Mouse (Mus musculus): ENCODE results near the gene Usp32.

The Usp32 gene

DNA sequence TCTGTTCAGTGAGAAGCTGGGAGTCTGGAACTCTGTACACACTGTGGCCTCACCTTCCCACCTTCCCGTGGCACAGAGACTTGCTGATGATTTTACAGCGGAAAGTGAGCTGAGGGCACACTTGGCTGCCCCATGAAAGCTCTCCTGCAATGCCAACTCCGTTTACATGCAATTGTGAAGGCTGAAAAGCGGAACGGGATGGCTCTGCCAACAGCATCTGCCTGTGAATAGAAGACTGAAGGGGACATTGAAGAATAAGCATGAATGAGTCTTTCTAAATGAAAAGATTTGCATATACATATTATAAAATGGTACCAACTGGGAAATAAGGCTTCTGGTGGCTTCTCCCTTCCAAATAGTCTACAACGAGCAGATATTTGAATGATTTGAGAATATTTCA is 192.8 kb downstream of the Usp32 start:
- no peak for DNase-seq (ENCODE audit: low read depth)

DNA sequence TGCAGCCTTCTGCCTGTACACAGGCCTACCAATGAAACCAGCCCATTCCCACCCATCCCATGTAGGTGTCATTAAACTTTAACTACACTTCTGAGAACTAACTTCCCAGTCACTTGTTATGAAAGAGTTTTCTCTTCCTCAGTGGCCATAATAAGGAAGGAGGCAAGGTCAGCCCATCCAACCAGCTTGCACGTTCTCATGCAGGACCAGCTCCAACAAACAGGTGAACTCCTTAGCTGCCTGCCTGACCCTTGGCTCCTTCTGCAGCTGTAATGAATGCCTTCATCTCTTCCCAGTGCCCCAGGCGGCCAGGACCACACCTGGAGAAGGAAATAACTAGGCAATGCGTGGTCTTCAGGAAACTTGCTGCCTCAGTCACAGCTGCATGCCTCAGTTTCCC is 194.1 kb downstream of the Usp32 start:
- no peak for DNase-seq (ENCODE audit: low read depth)

DNA sequence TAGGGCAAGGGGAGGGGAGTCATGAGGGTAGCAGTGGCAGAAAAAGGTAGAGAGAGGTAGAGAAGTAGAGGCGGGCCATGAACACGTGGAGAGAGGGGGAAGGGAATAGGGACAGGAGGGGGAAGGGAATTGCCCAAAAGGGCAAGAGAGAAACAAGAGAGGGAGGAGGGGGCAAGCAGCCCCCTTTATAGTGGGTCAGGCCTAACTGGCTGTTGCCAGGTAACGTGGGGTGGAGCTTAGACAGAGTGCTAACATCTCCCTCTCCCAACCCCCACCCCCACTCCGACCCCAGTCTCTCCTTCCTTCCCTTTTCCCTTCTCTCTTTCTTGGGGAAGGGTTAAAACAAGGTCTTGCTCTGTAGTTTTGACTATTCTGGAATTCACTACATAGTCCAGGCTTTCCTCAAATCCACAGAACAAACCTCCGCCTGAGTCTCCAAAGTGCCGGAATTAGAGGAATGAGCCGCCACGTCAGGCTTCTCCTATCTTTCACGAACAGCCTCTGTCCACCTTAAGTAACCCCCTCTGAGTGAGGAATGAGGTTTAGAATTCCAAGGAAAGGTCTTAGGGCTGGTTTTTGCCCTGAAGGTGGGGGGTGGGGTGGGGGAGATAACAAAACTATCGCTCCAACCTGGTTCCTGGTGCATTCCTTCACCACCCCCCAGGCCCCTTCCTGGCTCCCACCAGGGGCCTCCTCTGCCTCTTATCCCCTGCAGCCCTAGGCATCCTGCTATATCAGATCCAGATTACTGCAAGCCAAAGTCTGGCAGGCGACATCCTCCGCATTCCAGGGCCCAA is 195.1 kb downstream of the Usp32 start:
- no peak for DNase-seq (ENCODE audit: low read depth)

DNA sequence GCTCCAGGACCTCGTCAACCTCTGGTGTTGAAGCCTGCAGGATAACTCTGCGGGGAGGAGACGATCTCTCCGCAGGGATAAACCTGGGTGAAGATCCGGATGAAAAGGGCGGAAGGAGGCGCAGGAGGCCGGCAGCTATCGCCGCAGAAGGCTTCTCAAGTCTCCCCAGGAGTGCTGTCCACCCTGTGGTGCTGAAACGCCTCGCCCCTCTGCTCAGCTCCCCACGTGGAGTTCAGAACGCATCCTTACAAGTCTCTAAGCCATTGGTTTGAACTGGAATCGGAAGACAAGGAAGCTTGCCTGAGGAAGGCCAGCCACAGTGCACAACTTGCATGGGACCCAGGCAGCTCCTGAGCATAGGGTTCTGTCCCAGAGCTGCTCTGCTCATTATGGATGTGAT is 196.0 kb downstream of the Usp32 start:
- DNase-seq (ENCODE audit: low read depth): peak; percentile 66

DNA sequence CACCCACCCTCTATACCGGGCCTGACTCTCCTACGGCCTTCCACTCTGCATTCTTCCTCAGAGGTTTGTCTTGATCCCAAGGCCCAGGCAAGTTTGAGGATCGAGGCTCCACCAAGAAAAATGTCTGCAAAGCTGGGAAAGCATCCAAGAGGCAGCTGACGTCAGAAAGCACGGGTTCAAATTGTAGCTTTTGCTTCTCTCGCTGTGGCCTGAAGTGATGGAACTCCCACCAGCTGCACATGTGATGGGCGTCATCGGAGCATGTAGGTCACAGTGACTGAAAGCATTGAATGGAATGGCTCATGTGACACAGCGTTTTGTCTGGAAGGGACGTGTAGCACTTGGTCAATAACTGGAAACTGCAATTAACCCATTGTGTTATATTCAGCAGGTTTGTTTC is 199.8 kb downstream of the Usp32 start:
- no peak for DNase-seq (ENCODE audit: low read depth)

DNA sequence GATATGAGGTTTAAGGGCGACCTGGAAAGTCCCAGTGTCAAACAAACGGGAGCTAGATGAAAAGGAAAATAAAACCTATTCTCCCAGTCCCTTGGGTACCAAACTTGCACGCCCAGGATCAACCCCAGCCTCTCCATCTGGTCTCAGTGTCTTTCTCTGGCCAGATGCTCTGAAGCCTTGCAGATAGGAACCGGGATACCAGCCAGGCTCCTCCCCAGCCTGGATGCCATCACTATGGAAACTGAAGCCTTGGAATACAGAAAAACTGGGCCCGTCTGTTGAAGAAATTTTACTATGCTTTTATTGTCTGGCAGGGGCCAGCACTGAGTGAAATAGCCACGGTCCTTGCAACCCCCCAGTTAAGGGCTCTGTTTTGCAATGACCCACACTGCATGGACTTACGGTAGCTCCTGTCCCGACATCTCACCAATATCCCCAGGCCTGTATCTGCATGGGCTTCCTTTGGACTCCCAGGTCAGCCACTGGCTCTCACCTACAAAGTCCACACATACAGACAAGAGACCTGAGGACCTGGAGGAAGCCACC is 200.4 kb downstream of the Usp32 start:
- no peak for DNase-seq (ENCODE audit: low read depth)
